Mouse (Mus musculus) ES-E14 (cell line): ENCODE measurements at regions not wholly inside any gene's neighbourhood (a gene's known extent, or its start where the extent isn't known, plus 50 kb on each side); places are given as distances from the start of the nearest gene placed in this dataset.

Source experiments
- CHD2 ChIP-seq: IDR thresholded peaks from 2 replicates; pipeline ENCODE4 v1.6.1; 2014; ENCODE audit warnings: mild to moderate bottlenecking, low read depth, low read length, inconsistent platforms
- HCFC1 ChIP-seq: IDR thresholded peaks from 2 replicates; pipeline ENCODE4 v1.6.1; 2012; ENCODE audit warnings: low read length, inconsistent platforms, borderline replicate concordance; ENCODE audit not compliant: insufficient read depth
- MAFK ChIP-seq: IDR thresholded peaks from 2 replicates; pipeline ENCODE4 v1.6.1; 2014; ENCODE audit warnings: mild to moderate bottlenecking, low read depth, low read length, inconsistent platforms; ENCODE audit not compliant: insufficient read depth
- ZC3H11A ChIP-seq: IDR thresholded peaks from 2 replicates; pipeline ENCODE4 v1.6.1; 2012; ENCODE audit warnings: low read depth, mild to moderate bottlenecking, inconsistent platforms, low read length, borderline replicate concordance
- ZNF384 ChIP-seq: IDR thresholded peaks from 2 replicates; pipeline ENCODE4 v1.6.1; 2012; ENCODE audit warnings: low read depth, low read length, inconsistent platforms

DNA sequence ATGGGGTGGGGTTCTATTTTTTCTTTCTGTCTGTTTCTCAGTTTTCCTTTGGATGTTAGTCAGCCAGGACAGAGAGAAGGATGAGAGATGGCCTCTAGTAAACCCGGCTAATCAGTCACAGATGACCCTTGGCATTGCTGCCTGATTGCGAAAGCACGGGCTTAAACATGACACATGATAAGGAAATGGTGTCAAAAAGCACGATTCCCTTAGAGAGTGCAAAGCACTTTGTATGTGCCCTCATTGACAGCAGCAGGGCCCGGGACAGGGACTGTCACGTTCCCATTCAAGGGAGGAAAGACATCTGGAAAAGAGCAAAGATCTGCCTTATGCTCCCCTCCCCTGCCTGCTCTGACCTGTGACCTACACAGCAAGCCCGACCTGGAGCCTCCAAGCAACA, 234.1 kb downstream of the Foxo1 start:
- TF ChIP-seq ZNF384: no peak
- no peak for TF ChIP-seq HCFC1
- TF ChIP-seq CHD2: no peak
- no peak for TF ChIP-seq MAFK
- TF ChIP-seq ZC3H11A: no peak
